Mouse (Mus musculus): ENCODE data around the gene Itpr3.

GRCm38 (mm10) chr17:27128189-27128588, 71.1 kb downstream of the Itpr3 start:
- TF ChIP-seq ZC3H11A (IDR thresholded peaks at IDR 0.05; ENCODE audit: borderline replicate concordance, low read depth, low read length), result no peak
- no peak for TF ChIP-seq CHD2 (IDR thresholded peaks at IDR 0.05; ENCODE audit: low read depth, low read length)
- no peak for TF ChIP-seq HCFC1 (IDR thresholded peaks at IDR 0.05; ENCODE audit: borderline replicate concordance, insufficient read depth, low read length)

Data from ES-E14 (cell line).